Mouse (Mus musculus) adrenal gland, adult 8-10 months (tissue): ENCODE results near the gene Hspa5. TPM values are rescaled to one million over a fixed set of nuclear protein-coding genes. Genes with fewer than 3 reads are reported as not detected.
"Not testable (repeated sequence)": the region's sequence is repeated elsewhere in the genome, so short reads cannot be mapped to it uniquely, and the experiment has no call there.

ENCODE experiments used
- DNase-seq: peaks from one replicate; pipeline ENCODE4 v3.0.0; 2022
- total RNA-seq, 4 experiments: library from RNA; stranded (reverse); gene quantifications; 2 replicates each; pipeline ENCODE4 v1.2.4; 2022

Hspa5 gene
- total RNA-seq, 4 experiments from 2014 or later: 553 to 818 (median 637) TPM

DNA sequence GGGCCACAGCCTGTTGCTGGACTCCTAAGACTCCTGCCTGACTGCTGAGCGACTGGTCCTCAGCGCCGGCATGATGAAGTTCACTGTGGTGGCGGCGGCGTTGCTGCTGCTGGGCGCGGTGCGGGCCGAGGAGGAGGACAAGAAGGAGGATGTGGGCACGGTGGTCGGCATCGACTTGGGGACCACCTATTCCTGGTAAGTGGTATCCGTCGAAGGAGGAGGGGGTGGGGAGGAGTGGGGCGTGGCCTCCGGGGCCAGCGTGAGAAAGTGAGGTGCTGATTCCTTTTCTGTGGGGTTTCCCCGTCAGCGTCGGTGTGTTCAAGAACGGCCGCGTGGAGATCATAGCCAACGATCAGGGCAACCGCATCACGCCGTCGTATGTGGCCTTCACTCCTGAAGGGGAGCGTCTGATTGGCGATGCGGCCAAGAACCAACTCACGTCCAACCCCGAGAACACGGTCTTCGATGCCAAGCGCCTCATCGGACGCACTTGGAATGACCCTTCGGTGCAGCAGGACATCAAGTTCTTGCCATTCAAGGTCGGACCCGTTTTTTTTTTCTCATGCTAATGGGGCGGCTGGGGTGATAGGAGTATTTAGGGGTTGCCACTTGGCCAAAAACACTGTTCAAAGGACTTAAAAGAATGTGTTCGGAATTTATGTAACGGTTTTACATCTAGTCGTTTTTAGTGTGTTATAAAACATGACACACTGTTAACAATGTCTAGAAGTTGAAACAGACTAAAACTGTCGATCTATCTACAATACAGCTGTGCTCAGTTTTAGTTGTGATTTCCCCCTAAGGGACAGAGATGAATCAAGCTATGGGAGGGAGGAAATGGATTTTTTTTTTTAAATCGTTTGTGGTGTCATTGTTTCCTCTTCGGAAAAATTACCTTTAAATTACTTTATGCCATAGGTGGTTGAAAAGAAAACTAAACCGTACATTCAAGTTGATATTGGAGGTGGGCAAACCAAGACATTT lies 774 bp downstream of the Hspa5 start:
- DNase-seq: peak; percentile 46

- no peak for DNase-seq
These were observed 1.9 kb downstream of the Hspa5 start for GRCm38 (mm10) chr2:34773673-34774072.

DNA sequence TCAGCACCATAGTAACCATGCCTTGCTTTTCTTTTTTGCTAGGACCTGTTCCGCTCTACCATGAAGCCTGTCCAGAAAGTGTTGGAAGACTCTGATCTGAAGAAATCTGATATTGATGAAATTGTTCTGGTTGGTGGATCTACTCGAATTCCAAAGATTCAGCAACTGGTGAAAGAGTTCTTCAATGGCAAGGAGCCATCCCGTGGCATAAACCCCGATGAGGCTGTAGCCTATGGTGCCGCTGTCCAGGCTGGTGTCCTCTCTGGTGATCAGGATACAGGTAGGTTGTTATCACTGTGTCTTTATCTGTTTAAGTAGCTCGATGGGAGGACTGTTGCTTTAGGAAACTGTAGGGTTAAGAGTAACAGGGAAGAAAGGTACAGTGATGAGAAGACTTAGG lies 2.7 kb downstream of the Hspa5 start:
- no peak for DNase-seq

DNA sequence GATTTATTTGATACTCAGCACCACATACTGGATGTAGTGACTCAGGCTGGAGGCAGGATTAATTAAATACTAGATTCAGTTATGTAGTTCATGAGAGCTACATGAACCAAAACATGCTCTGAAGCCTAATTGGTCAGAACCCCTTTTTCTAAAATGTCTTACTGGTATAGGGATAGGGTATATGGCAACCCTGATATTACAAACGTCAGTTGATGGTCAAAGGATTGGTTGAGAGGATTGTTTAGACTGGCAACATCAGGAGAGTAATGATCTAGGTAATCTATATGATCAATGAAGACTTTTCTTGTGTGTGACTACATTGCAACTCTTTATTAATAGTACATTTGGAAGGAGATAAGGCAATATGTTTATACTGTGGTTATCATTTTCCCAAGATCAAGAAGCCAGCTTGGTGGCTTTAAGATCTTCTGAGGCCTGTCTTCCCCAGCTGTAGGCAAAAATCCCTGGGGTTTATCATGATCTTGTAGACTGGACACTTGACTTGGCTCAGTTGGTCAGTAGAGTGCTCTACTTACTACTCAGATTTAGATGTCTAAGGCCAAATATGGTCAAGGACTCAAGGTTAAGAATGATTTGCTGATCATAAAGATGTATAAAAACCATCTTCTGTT lies 5.6 kb downstream of the Hspa5 start:
- DNase-seq: no peak

DNA sequence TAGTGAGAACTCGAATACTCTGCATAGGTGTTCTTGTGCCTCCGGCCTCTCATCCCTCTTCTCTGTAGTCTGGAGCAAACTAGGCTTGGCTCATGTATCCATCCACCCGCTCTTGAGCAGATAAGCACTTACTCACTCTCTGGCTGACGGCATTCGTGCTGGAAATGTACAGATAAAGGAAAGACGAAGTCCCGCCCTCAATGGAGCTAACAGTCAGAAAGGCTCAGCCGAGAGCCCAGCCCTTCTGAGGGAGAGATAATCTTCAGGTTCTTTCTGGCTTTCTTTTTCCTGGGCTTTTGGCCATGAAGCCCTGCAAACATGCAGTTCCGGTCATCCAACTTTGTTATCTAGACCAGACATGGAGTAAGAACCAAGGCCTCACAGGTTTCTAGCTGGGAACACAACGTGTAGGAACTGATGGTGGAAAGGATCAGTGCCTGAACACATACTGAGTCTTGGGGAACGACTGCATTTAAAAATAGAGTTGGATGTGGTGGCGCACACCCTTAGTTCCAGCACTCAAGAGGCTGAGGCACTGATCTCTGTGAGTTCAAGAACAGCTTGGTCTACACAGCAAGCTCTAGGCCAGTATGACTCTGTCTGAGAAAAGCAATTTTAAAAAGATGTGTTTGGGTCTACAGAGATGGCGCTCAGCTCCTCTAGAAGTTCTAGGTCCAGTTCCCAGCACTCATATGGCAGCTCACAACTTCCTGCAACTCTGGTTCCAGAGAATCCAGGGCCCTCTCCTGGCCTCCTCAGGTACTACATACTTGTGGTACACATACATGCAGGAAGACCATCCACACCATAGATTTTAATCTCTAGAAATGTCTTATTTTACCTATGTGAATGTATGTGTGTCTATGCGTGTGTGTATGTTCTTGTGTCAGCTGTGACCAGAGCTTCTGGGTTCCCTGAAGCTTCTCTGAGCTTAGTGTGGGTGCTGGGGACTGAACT lies 11.6 kb downstream of the Hspa5 start:
- no peak for DNase-seq

GRCm38 (mm10) chr2:34784085-34784484 lies 12.3 kb downstream of the Hspa5 start:
- DNase-seq: no peak

DNA sequence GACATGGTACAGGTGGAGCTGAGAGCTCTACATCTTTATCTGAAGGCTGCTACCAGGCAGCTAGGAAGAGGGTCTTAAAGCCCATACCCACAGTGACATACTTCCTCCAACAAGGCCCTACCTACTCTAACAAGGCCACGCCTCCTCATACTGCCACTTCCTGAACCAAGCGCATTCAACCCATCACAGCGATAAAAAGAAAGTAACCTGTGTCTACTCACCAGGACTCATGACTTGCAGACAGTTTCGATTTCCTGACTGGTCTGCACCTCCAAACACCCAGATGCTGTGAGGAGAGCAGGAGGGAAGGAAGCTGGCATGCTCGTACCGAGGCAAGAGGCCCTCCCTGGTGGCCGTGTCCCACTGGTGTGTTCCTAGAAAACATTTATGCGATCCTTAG lies 18.5 kb downstream of the Hspa5 start:
- DNase-seq: no peak

GRCm38 (mm10) chr2:34792543-34792942 lies 20.8 kb downstream of the Hspa5 start:
- DNase-seq: not testable (repeated sequence)

- DNase-seq: no peak
These were observed 22.7 kb downstream of the Hspa5 start for GRCm38 (mm10) chr2:34794511-34794910.

DNA sequence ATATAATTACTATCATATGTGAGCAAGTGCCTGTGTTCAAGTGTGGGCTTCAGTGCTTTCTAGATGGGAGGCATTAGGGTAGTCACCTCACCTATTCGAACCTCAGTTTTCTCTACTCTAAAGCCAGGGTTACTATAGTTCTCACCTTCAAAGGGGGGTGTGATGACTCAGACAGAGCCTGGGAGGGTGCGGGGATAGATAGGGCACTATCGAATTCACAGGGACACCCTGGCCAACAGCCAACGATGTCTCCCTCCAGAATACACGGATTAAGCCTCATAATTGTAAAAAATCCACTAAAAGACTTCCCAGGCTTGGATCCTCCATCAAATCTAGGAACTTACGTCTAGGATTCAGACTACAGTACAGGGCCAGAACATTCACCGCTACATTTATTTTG lies 23.7 kb downstream of the Hspa5 start:
- DNase-seq: no peak

- peak; percentile 84 for DNase-seq
These were observed 27.8 kb downstream of the Hspa5 start, which contains the start of gene Rabepk for GRCm38 (mm10) chr2:34799357-34800256. Gene Rabepk (minus strand): TSS chr2:34799912.

- DNase-seq: no peak
These were observed 28.6 kb downstream of the Hspa5 start for GRCm38 (mm10) chr2:34800371-34800770.

DNA sequence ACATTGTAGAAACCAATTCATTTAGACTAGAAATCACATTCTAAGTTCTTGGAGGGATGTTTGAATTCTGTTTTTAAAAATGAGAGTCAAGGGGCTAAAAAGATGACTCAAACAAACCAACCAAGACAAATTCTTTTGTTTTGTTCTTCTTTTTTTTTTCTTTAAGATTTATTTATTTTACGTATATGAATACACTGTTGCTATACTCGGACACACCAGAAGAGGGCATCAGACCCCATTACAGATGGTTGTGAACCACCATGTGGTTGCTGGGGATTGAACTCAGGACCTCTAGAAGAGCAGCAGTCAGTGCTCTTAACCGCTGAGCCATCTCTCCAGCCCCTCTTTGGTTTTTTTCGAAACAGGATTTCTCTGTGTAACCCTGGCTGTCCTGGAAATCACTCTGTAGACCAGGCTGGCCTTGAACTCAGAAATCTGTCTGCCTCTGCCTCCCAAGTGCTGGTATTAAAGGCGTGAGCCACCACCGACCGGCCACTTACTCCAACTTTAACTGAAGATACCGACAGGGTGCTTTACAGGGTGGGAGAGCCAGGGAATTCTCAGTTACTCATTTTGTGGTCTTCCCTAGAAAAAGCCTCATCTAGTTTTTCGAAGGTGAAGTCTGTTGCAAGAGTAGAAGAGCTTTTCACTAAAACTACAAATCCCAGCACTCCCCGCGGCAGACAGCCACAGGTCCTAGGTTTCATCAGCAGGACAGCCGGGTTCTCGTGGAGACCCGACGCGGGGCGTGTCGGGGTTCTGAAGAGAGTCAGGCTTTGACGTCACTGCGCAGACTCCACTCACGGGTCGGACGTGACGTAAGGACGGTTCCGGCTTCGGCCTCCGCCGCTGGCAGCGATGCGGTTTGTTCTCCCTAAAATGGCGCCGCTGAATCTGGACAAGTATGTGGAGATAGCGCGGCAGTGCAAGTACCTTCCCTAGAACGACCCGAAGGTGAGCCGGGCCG lies 30.0 kb downstream of the Hspa5 start:
- peak; percentile 97 for DNase-seq

GRCm38 (mm10) chr2:34802565-34803245 lies 30.9 kb downstream of the Hspa5 start:
- DNase-seq: peak; percentile 45

GRCm38 (mm10) chr2:34803746-34804145 lies 32.0 kb downstream of the Hspa5 start:
- DNase-seq: no peak

GRCm38 (mm10) chr2:34804172-34804571 lies 32.4 kb downstream of the Hspa5 start:
- no peak for DNase-seq

- DNase-seq: no peak
These were observed 33.0 kb downstream of the Hspa5 start for GRCm38 (mm10) chr2:34804815-34805214.

DNA sequence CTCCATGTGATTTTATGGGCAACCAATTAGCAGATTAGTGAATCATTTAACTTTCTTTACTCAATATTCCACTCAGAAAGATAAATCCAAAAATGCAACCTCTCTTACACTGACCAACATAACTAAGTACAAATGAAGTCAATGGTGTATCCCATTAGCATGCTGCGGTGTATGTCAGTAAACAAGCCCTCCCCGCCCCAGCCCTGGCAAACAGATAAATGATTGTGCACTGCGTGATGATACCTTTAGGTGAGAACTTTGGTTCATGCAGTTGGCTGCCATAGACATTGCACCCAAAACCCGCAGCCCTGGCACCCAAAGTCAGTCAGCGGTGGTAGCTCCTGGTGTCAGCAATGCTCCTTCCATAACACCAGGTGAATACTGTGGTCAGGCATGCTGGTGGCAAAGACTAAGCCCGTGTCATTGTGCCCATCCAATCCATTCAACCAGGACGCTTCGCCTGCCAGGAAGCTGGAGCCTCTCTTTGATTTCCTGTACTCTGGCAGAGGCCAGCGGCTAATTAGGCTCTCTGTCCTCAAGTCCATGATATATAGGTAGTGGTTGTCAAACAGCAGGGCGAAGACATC lies 33.7 kb downstream of the Hspa5 start:
- no peak for DNase-seq

DNA sequence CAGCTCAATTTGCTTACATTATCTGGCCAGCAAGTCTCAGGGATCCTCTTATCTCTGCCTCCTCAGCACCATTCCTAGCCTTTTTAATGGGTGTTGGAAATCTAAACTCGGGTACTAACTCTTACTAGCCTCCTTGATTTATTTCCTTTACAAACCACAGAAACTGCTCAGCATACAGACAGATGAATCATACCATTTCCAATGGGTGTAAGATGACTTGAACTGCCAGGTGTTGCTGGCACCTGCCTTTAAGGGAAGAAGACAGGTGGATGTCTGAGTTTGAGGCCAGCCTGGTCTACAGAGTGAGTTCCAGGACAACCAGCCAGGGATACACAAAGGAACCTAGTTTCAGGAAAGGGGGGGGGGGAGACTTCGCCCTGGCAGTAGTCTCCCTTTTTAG lies 36.3 kb downstream of the Hspa5 start:
- DNase-seq: no peak
